Mouse (Mus musculus): ENCODE data around the gene Bdp1. TPM values are rescaled to one million over a fixed set of nuclear protein-coding genes. Genes with fewer than 3 reads are reported as not detected.

The Bdp1 gene
- total and polyA plus RNA-seq, 3 experiments: 19.7 to 73.2 (median 27.2) TPM

- TF ChIP-seq MAZ (IDR thresholded peaks at IDR 0.05; ENCODE audit: low read depth, low read length): no peak
- no peak for TF ChIP-seq RAD21 (IDR thresholded peaks at IDR 0.05; ENCODE audit: low read depth, low read length)
- TF ChIP-seq ETS1 (IDR thresholded peaks at IDR 0.05; ENCODE audit: low read depth, low read length): no peak
- TF ChIP-seq TBP (IDR thresholded peaks at IDR 0.05; ENCODE audit: low read depth, low read length): no peak
- TF ChIP-seq BHLHE40 (IDR thresholded peaks at IDR 0.05; ENCODE audit: borderline replicate concordance, low read depth, low read length): no peak
- no peak for TF ChIP-seq GATA1 (IDR thresholded peaks at IDR 0.05; ENCODE audit: low read depth, low read length)
- TF ChIP-seq POLR2A (IDR thresholded peaks at IDR 0.05; ENCODE audit: control insufficient read depth in 1 of 2, insufficient read depth in 1 of 2, low read depth in 1 of 2, low read length in 2 of 2, poor library complexity in 1 of 2): no peak
- TF ChIP-seq SMC3 (IDR thresholded peaks at IDR 0.05; ENCODE audit: low read depth, low read length): no peak
- TF ChIP-seq NRF1 (IDR thresholded peaks at IDR 0.05; ENCODE audit: insufficient read depth, low read depth, low read length, poor library complexity, severe bottlenecking): no peak
- no peak for DNase-seq (ENCODE audit: low read depth, low spot score)
- no peak overlapping the region for H3K27ac ChIP-seq (ENCODE audit: control insufficient read depth, low read depth, low read length)
- H3K27me3 ChIP-seq (ENCODE audit: control insufficient read depth in 1 of 2, insufficient read depth in 2 of 2, low read length in 2 of 2): no peaks in the 10 kb centered on the region
- peak overlapping the region; percentile 80 for H3K9ac ChIP-seq (ENCODE audit: control insufficient read depth, low read depth, low read length, poor library complexity, severe bottlenecking)
- H3K9me3 ChIP-seq (replicated peaks; ENCODE audit: insufficient read depth, low read length): no peaks in the 10 kb centered on the region
- peaks cover 0 to 7% of the 10 kb centered on the region in 2 experiments; a peak in 3 of 4 replicates for H3K4me1 ChIP-seq (ENCODE audit: control insufficient read depth in 1 of 2, insufficient read depth in 2 of 2, low read length in 2 of 2)
- peak overlapping the region; percentile 92 to 98 for H3K4me3 ChIP-seq (ENCODE audit: control insufficient read depth in 1 of 2, insufficient read depth in 1 of 2, low read depth in 2 of 2, low read length in 2 of 2)
- H3K79me2 ChIP-seq (ENCODE audit: control insufficient read depth, insufficient read depth, low read length, poor library complexity): peaks cover 18% of the 10 kb centered on the region
- H3K36me3 ChIP-seq (ENCODE audit: control insufficient read depth in 1 of 2, insufficient read depth in 2 of 2, low read length in 2 of 2): peaks cover 0 to 11% of the 10 kb centered on the region in 2 experiments
These were observed 20.1 kb upstream of the Bdp1 start for GRCm38 (mm10) chr13:100123970-100124369.

GRCm38 (mm10) chr13:100112218-100112972, 8.5 kb upstream of the Bdp1 start:
- TF ChIP-seq CHD2 (IDR thresholded peaks at IDR 0.05; ENCODE audit: low read length) (no peak), ZNF384 (IDR thresholded peaks at IDR 0.05; ENCODE audit: low read depth, low read length) (no peak), KAT2A (conservative IDR thresholded peaks at IDR 0.05; ENCODE audit: low read depth, low read length) (no peak), RAD21 (IDR thresholded peaks at IDR 0.05; ENCODE audit: low read depth, low read length) (peak; percentile 85), RCOR1 (IDR thresholded peaks at IDR 0.05; ENCODE audit: low read depth, low read length) (no peak), SMC3 (IDR thresholded peaks at IDR 0.05; ENCODE audit: low read depth, low read length) (peak; percentile 66), NRF1 (IDR thresholded peaks at IDR 0.05; ENCODE audit: insufficient read depth, low read depth, low read length, poor library complexity, severe bottlenecking) (no peak), SIN3A (IDR thresholded peaks at IDR 0.05; ENCODE audit: low read length) (no peak), MYB (IDR thresholded peaks at IDR 0.05; ENCODE audit: low read depth, low read length) (no peak), CTCF (IDR thresholded peaks at IDR 0.05 in 2 of 3, conservative IDR thresholded peaks at IDR 0.05 in 1 of 3; ENCODE audit: control insufficient read depth in 1 of 3, insufficient read depth in 1 of 3, low read depth in 2 of 3, low read length in 3 of 3, poor library complexity in 1 of 3, severe bottlenecking in 1 of 3) (peak in 2 of 3 experiments; percentile 36 to 76; a peak in 4 of 6 replicates), ZC3H11A (IDR thresholded peaks at IDR 0.05; ENCODE audit: low read depth, low read length) (peak; percentile 38)
- Histone ChIP-seq H3K4me3 (ENCODE audit: control insufficient read depth in 1 of 2, insufficient read depth in 1 of 2, low read depth in 2 of 2, low read length in 2 of 2) (no peak overlapping the region), H3K27me3 (ENCODE audit: control insufficient read depth in 1 of 2, insufficient read depth in 2 of 2, low read length in 2 of 2) (no peaks in the 10 kb centered on the region), H3K36me3 (ENCODE audit: control insufficient read depth in 1 of 2, insufficient read depth in 2 of 2, low read length in 2 of 2) (peaks cover 0 to 4% of the 10 kb centered on the region in 2 experiments; a peak in 2 of 4 replicates), H3K27ac (ENCODE audit: control insufficient read depth, low read depth, low read length) (no peak overlapping the region), H3K9me3 (replicated peaks; ENCODE audit: insufficient read depth, low read length) (no peaks in the 10 kb centered on the region), H3K79me2 (ENCODE audit: control insufficient read depth, insufficient read depth, low read length, poor library complexity) (no peaks in the 10 kb centered on the region; the same call in 1 of the 2 replicates), H3K4me1 (ENCODE audit: control insufficient read depth in 1 of 2, insufficient read depth in 2 of 2, low read length in 2 of 2) (peaks cover 0 to 6% of the 10 kb centered on the region in 2 experiments; a peak in 2 of 4 replicates), H3K9ac (ENCODE audit: control insufficient read depth, low read depth, low read length, poor library complexity, severe bottlenecking) (no peak overlapping the region)
- peak; percentile 42 for DNase-seq (ENCODE audit: low read depth, low spot score)
